Mouse (Mus musculus) thymus, postnatal 25 days (tissue): ENCODE data around the gene Rbm24.

Experiments
- DNase-seq: peaks from one replicate; pipeline ENCODE4 v3.0.0; 2022

Rbm24 gene

GRCm38 (mm10) chr13:46444021-46444420 is 25.8 kb downstream of the Rbm24 start:
- DNase-seq = no peak

- no peak for DNase-seq
Measured at GRCm38 (mm10) chr13:46446062-46446461, 27.8 kb downstream of the Rbm24 start.

DNA sequence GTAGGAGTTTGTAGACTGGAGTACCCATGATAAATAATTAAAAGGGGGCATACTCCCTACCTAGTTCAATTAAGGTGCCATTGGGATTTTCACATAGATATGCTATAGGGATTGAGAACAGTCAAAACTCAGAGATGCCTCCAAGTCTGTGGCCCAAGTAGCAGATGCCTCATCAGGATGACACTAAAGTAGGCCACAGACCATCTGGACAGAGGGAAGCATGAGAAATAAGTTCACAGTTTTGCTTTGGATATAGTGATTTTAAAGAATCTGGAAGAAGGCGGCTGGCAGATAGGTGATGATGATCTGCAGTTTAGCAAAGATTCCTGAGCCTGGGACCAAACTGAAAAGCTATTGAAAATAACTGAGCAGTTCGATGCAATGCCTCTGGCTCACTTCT is 30.0 kb downstream of the Rbm24 start:
- DNase-seq = no peak

DNA sequence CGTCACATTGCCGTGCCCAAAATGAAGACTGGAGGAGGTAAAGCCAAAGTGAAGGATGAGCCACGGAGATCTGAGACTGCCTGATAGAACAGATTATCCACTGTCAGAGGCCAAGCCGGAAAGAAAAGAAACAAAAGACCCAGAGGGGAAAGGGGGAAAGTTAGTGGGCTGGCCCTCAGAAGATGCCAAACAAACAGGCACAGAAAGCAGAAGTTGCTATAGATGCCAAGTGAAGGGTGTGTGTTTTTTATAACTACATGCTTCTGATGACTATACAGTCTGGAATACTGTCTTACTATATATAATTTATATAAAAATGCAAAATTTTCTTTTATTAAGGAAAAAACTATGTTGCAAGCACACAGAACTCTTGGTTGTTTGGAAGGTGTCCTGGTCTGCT is 31.7 kb downstream of the Rbm24 start:
- DNase-seq = no peak

- DNase-seq = no peak
Measured at GRCm38 (mm10) chr13:46450623-46451022, 32.4 kb downstream of the Rbm24 start.

DNA sequence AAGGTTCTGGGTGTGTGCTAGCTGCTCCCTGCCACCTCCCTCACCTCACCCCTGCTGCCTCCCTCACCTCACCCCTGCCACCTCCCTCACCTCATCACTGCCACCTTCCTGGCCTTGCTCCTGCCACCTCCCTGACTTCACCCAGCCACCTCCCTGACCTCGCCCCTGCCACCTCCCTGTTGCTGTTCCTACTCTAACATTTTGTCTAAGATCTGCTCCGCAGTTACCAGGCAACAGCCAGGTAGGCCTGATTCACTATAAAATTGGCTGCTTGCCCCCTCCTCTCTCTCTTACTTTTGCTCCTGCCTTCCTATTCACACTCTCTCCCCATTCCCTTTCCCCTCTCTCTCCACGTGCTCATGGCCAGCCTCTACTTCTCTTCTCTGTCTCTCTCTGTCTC is 33.3 kb downstream of the Rbm24 start:
- DNase-seq = no peak

DNA sequence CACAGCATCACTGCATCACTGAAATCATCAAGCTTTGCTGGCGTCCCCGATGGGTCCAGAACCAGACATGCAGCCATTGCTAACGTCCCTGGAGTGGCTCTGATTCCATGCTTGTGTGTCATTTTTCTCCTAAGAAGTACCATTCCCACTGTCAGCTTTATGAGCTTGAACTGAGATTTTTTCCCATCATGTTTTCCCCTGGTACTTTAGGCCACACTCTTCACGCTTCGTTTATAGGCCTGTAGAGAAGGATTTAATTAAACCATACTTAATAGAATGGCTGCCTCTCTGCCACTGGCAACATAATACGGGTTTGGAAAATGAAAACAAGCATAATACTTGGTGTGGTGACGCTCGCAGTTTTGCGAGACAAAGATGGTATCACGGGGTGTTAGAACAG is 41.3 kb downstream of the Rbm24 start:
- DNase-seq = no peak

DNA sequence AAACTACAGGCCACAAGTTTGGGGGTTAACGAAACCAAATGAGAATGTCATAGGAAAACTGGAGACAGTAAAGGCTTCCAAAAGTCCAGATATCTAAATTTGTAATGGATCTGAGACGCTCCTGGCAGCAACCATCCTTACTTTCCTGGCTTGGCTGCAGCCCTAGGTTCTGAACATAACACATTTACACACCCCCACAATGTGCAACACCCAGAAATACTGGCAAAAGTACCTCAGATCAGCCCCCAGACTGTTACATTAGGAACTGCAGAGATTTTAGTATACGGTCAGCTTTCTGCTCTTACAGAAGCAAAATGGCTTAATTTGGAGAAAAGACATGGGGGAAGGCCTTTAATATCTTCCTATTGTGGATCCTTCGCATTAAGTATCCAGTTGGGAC is 44.0 kb downstream of the Rbm24 start:
- DNase-seq = no peak

DNA sequence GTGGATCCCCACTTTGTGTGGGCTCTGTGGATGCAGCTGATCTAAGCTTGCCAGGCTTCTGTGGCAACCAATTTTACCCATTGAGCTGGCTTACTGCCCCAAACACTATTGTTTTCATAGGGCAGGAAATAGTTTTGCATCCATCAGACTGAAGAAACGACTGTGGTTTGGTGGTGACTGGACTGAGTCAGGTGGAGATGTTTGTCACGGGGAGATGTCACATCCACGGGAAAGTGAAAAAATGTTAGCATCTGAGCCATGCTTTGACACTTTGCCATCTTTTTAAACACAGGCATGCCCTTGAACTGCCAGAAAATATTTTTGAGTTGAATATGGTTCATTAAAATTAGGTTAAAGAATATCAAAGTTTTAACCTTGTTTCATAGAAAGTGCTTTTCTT is 45.5 kb downstream of the Rbm24 start:
- DNase-seq = no peak

DNA sequence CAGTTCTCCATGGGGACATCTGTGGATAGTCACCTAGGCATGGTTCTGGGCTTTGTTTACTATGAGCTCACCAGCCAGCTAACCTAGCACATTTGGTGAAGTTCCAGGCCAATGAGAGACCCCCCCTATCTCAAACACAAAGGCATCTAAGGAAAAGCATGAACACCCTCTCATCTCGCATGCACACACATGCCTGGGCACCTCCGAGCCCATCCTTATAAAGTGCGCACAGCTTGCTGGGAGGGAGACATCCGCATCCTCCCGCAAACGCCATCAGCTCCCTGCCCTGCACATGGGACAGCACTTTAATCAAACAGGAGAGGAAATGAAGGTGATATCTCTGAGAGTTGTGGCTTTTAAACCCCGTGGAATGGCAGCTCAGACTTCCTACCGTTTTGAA is 50.0 kb downstream of the Rbm24 start:
- DNase-seq = no peak

DNA sequence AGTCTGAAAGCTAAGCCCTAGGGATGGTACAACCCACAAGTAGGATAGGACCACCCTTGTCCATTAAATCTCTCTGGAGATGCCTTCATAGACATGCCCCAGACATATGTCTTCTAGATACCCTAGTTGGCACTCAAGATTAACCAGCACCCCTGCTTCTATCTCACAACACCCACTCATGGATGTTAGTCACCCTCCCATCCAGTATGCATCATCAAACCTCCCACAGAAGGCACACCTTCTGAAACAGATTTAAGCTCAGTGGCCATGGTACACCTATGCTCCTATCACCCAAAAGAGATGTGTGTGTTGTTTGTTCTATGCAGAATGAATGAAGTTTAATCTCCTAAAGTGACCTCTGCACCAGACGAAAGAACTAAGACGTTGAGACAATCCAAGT is 51.3 kb downstream of the Rbm24 start:
- no peak for DNase-seq
